Mouse (Mus musculus) olfactory bulb, adult 2 months (tissue): ENCODE data around the gene Sh3bp5.

Experiments used
- CTCF ChIP-seq: fragments of 200-500 bp; IDR thresholded peaks from 2 replicates; pipeline ENCODE4 v1.5.1; 2012; ENCODE audit warnings: low read depth, mild to moderate bottlenecking, low read length, moderate library complexity; ENCODE audit not compliant: insufficient read depth
- POLR2A ChIP-seq: fragments of 200-500 bp; IDR thresholded peaks from 2 replicates; pipeline ENCODE4 v1.6.1; 2012; ENCODE audit warnings: mild to moderate bottlenecking, low read depth, low read length, moderate library complexity; ENCODE audit not compliant: insufficient read depth

GRCm38 (mm10) chr14:31406154-31406810 is 29.6 kb downstream of the Sh3bp5 start:
- no peak for TF ChIP-seq CTCF
- TF ChIP-seq POLR2A = no peak
